In the genomic region with DNA sequence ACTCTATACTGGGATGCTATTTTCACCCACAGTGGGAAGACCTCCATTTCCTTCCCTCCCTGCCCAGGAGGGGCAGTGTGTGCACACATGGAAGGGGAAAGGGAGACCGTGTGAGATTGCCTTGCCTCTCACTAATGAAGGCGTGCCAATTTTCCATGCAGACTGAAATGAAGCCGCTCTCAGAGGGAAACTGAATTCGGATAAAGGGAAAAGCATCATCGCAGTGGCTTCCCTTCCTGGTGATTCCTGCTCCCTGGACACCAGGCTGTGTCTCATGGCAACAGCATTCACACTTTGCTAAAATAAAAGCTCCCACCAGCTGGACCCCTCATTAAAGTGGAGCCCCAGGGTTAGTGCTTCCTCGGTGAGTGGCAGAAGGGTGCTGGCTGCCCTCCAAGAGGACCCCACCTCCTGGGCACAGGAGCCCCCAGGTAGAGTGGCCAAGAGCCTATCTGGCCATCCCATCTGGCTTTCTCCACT, we compare ENCODE assay signal across 12 mouse cellular contexts. TPM values are rescaled to one million over a fixed set of nuclear protein-coding genes. Genes with fewer than 3 reads are reported as not detected.
A peak's percentile ranks its signal among the peaks of the same experiment; 100 is the strongest.
DNase-seq lines count a peak whose midpoint lies in the region; ATAC-seq and TF ChIP-seq lines count a peak whose summit lies in the region.
"Had no signal": no experiment of that assay in that cellular context is flagged by ENCODE, and none has a peak within 500 bp of the region (broad histone marks: within the 10 kb centered on the region; RNA-seq: fewer than 3 reads in every experiment).

No protein-coding gene starts in this region.

- no peaks in the 10 kb centered on the region for H3K4me1 ChIP-seq in midbrain, postnatal 0 days (ENCODE audit: insufficient read depth, low read length)
- H3K4me1 ChIP-seq in midbrain, embryonic 15.5 days = peaks cover 15% of the 10 kb centered on the region
- H3K4me1 ChIP-seq in forebrain, embryonic 15.5 days = peaks cover 21% of the 10 kb centered on the region
- H3K4me1 ChIP-seq: lung, embryonic 15.5 days had no signal

- WGBS in midbrain, postnatal 0 days = 25% methylated on average over 6 of the region's 6 CpGs
- 29% methylated on average over 6 of the region's 6 CpGs for WGBS in midbrain, embryonic 15.5 days
- WGBS in forebrain, embryonic 15.5 days = 33% methylated on average over 6 of the region's 6 CpGs

- peak; percentile 74 for TF ChIP-seq CTCF in layer of hippocampus, adult 2 months (conservative IDR thresholded peaks at IDR 0.05)
- TF ChIP-seq CTCF in midbrain, postnatal 0 days (IDR thresholded peaks at IDR 0.05) = peak; percentile 68

- H3K4me3 ChIP-seq in layer of hippocampus, adult 2 months = no peak overlapping the region
- H3K4me3 ChIP-seq in midbrain, postnatal 0 days (ENCODE audit: low read depth, low read length) = no peak overlapping the region
- H3K4me3 ChIP-seq in midbrain, embryonic 15.5 days = no peak overlapping the region
- H3K4me3 ChIP-seq in forebrain, embryonic 15.5 days = no peak overlapping the region
- H3K4me3 ChIP-seq: lung, embryonic 15.5 days had no signal

- no peaks in the 10 kb centered on the region for H3K36me3 ChIP-seq in midbrain, postnatal 0 days (ENCODE audit: insufficient read depth, low read length)
- no peaks in the 10 kb centered on the region for H3K36me3 ChIP-seq in midbrain, embryonic 15.5 days (replicated peaks)
- H3K36me3 ChIP-seq in forebrain, embryonic 15.5 days = no peaks in the 10 kb centered on the region
- H3K36me3 ChIP-seq: lung, embryonic 15.5 days had no signal

- H3K27me3 ChIP-seq in midbrain, postnatal 0 days (ENCODE audit: insufficient read depth, low read length) = peaks cover 3% of the 10 kb centered on the region; the same call in 1 of the 2 replicates
- H3K27me3 ChIP-seq in midbrain, embryonic 15.5 days (replicated peaks) = 0 out of 2 replicates have a peak, but pooled peaks cover 2% of the 10 kb centered on the region
- no peaks in the 10 kb centered on the region for H3K27me3 ChIP-seq in forebrain, embryonic 15.5 days

- 0 out of 2 replicates have a peak overlapping the region, but pooled peaks have one; percentile 14 for H3K27ac ChIP-seq in layer of hippocampus, adult 2 months
- no peak overlapping the region for H3K27ac ChIP-seq in midbrain, postnatal 0 days (ENCODE audit: low read depth, low read length)
- H3K27ac ChIP-seq in midbrain, embryonic 15.5 days = no peak overlapping the region
- peak overlapping the region; percentile 73 for H3K27ac ChIP-seq in forebrain, embryonic 15.5 days (replicated peaks)
- H3K27ac ChIP-seq: lung, embryonic 15.5 days had no signal

- H3K9me3 ChIP-seq in midbrain, postnatal 0 days (ENCODE audit: low read length) = no peaks in the 10 kb centered on the region
- no peaks in the 10 kb centered on the region for H3K9me3 ChIP-seq in midbrain, embryonic 15.5 days
- no peaks in the 10 kb centered on the region for H3K9me3 ChIP-seq in forebrain, embryonic 15.5 days
- H3K9me3 ChIP-seq: lung, embryonic 15.5 days had no signal

- H3K9ac ChIP-seq in midbrain, postnatal 0 days (replicated peaks; ENCODE audit: low read length, poor library complexity, severe bottlenecking) = no peak overlapping the region
- no peak overlapping the region for H3K9ac ChIP-seq in midbrain, embryonic 15.5 days
- H3K9ac ChIP-seq in forebrain, embryonic 15.5 days (replicated peaks) = no peak overlapping the region
- H3K9ac ChIP-seq: lung, embryonic 15.5 days had no signal

- ATAC-seq in midbrain, postnatal 0 days (ENCODE audit: low FRiP score) = no peak
- no peak for ATAC-seq in midbrain, embryonic 15.5 days (replicated peaks)
- ATAC-seq in forebrain, embryonic 15.5 days (replicated peaks) = peak; percentile 88
- ATAC-seq: inflammation-experienced regulatory T-cells, adult 6 months had no signal

- no peak overlapping the region for H3K4me2 ChIP-seq in midbrain, postnatal 0 days (ENCODE audit: low read depth, low read length, poor library complexity, severe bottlenecking)
- no peak overlapping the region for H3K4me2 ChIP-seq in midbrain, embryonic 15.5 days
- no peak overlapping the region for H3K4me2 ChIP-seq in forebrain, embryonic 15.5 days (replicated peaks)
- H3K4me2 ChIP-seq: lung, embryonic 15.5 days had no signal

- DNase-seq in cerebellum, postnatal 14 days = peak; percentile 54 to 67
- no peak for DNase-seq in cerebellum, postnatal 25 days
- no peak for DNase-seq in layer of hippocampus, adult 2 months (ENCODE audit: low spot score in 2 of 2)
- DNase-seq in layer of hippocampus, adult 18-20 months (ENCODE audit: low spot score in 2 of 2) = no peak
- peak; percentile 76 for DNase-seq in midbrain, postnatal 0 days (ENCODE audit: low spot score)
- no peak for DNase-seq in adrenal gland, postnatal 25 days
- DNase-seq: cerebellum, adult 9-11 months; kidney, postnatal 4 days had no signal

RNA-seq across cellular contexts. Expression of gene Ntng2, which starts 9.7 kb away (rescaled TPM):
- 100 to 1,000 TPM; 111 TPM for total RNA-seq in layer of hippocampus, adult 2 months (2021)
- total RNA-seq in layer of hippocampus, adult 18-20 months (2021) = 100 to 1,000 TPM in 1 of 2 experiments, 10 to 100 TPM in 1; 94.3 to 102 TPM
- total RNA-seq in midbrain, postnatal 0 days (2014; rRNA removed) = 52.4 and 52.6 TPM in 2 replicates
- 7.9 and 8.7 TPM in 2 replicates for polyA plus RNA-seq in midbrain, postnatal 0 days (2015; fragmentation: Nextera tagmentation; extraction: Ambion mirVana)
- 13.4 and 14.6 TPM in 2 replicates for polyA plus RNA-seq in midbrain, embryonic 15.5 days (2015; fragmentation: Nextera tagmentation; extraction: Ambion mirVana)
- polyA plus RNA-seq in forebrain, embryonic 15.5 days (2015; fragmentation: Nextera tagmentation; extraction: Ambion mirVana) = 11.7 and 13.5 TPM in 2 replicates
- 43.0 and 54.3 TPM in 2 replicates for total RNA-seq in adrenal gland, postnatal 25 days (2021)

Comparison
In these comparisons a context has a peak if more than half of its experiments do, and no peak if none do; other contexts are left out.
1. DNase-seq: peak in cerebellum, postnatal 14 days (2 of 2) and midbrain, postnatal 0 days (single experiment); none in cerebellum, postnatal 25 days (0 of 2), layer of hippocampus, adult 2 months (0 of 2), layer of hippocampus, adult 18-20 months (0 of 2) and adrenal gland, postnatal 25 days (single experiment).
2. H3K27ac ChIP-seq: peak in layer of hippocampus, adult 2 months (single experiment) and forebrain, embryonic 15.5 days (single experiment); none in midbrain, postnatal 0 days (single experiment) and midbrain, embryonic 15.5 days (single experiment).